Mouse (Mus musculus) brain, embryonic 14.5 days (tissue): ENCODE results near the gene Etv4.

ENCODE experiments used
- CTCF ChIP-seq: fragments of 200-500 bp; IDR thresholded peaks from 2 replicates; pipeline ENCODE4 v1.5.1; 2012; ENCODE audit warnings: inconsistent platforms, mild to moderate bottlenecking, moderate library complexity, borderline replicate concordance; ENCODE audit not compliant: insufficient read depth, insufficient read length; ENCODE audit errors: extremely low read depth
- POLR2A ChIP-seq: fragments of 200-500 bp; IDR thresholded peaks from 2 replicates; pipeline ENCODE4 v1.6.1; 2012; ENCODE audit warnings: mild to moderate bottlenecking, inconsistent platforms, borderline replicate concordance; ENCODE audit not compliant: poor library complexity, insufficient read depth, insufficient read length, severe bottlenecking; ENCODE audit errors: extremely low read depth

DNA sequence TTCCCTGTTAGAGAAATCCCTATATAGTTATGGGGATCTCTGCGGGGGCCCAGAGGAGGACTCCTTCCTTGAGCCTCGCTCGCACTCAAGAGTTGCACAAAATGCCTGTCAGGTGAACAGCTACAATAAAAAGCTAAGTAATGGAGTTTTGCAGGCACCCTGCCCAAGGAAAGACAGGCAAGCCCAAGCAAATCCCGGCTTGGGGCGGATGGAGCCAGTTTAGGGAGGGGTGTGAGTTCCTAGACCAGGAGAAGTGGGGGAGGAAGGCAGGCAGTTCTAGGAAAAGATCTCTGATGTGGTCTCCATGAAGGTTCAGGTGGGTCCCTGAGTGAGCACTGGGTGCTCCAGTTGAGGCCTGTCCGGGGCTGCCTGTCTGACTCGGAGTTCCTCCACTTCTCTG lies 1.5 kb upstream of the Etv4 start:
- TF ChIP-seq CTCF: no peak
- no peak for TF ChIP-seq POLR2A
